Mouse (Mus musculus) heart, postnatal 0 days (tissue): ENCODE measurements around the gene Ano8. TPM values are rescaled to one million over a fixed set of nuclear protein-coding genes. Genes with fewer than 3 reads are reported as not detected.

ENCODE experiments used
- ATAC-seq: fragments of 200-750 bp; cut with Nextera tagmentation; 2 replicates; pipeline ENCODE4 v1.8.0; 2017; ENCODE audit warnings: low read depth, moderate number of reproducible peaks, moderate library complexity; ENCODE audit not compliant: insufficient read depth
- DNase-seq: peaks from one replicate; pipeline ENCODE4 v3.0.0-alpha.2; 2016; ENCODE audit warnings: low spot score
- H3K27ac ChIP-seq: fragments of 300-500 bp; sonication (generic); 2 replicates; pipeline ENCODE4 v1.5.1; 2014; ENCODE audit warnings: low read depth, mild to moderate bottlenecking
- H3K27me3 ChIP-seq: fragments of 300-500 bp; sonication (generic); 2 replicates; pipeline ENCODE4 v1.6.1; 2014; ENCODE audit warnings: low read length, mixed read lengths; ENCODE audit not compliant: control insufficient read depth, insufficient read depth
- H3K36me3 ChIP-seq: fragments of 300-500 bp; sonication (generic); replicated peaks from 2 replicates; pipeline ENCODE4 v1.6.1; 2014; ENCODE audit warnings: low read length, mixed read lengths; ENCODE audit not compliant: control insufficient read depth, insufficient read depth
- H3K4me1 ChIP-seq: fragments of 300-500 bp; sonication (generic); 2 replicates; pipeline ENCODE4 v1.6.1; 2014; ENCODE audit warnings: antibody characterized with exemption; ENCODE audit not compliant: control insufficient read depth, insufficient read depth
- H3K4me2 ChIP-seq: fragments of 300-500 bp; sonication (generic); 2 replicates; pipeline ENCODE4 v1.6.1; 2014; ENCODE audit warnings: low read depth, mild to moderate bottlenecking, low read length, moderate library complexity
- H3K4me3 ChIP-seq: fragments of 300-500 bp; sonication (generic); 2 replicates; pipeline ENCODE4 v1.5.1; 2014; ENCODE audit warnings: low read depth, low read length
- H3K9ac ChIP-seq: fragments of 300-500 bp; sonication (generic); replicated peaks from 2 replicates; pipeline ENCODE4 v1.6.1; 2014; ENCODE audit warnings: low read depth, low read length, mixed read lengths
- H3K9me3 ChIP-seq: fragments of 300-500 bp; sonication (generic); replicated peaks from 2 replicates; pipeline ENCODE4 v1.6.1; 2016; ENCODE audit warnings: low read length; ENCODE audit not compliant: control insufficient read depth
- CTCF ChIP-seq: IDR thresholded peaks from 2 replicates; pipeline ENCODE4 v1.5.1; 2016; ENCODE audit warnings: antibody characterized with exemption, control low read depth, low read depth
- EP300 ChIP-seq: IDR thresholded peaks from 2 replicates; pipeline ENCODE4 v1.6.1; 2016; ENCODE audit warnings: antibody characterized with exemption, low read depth
- WGBS: fragments of 180-500 bp; shearing (Covaris S2); extraction: QIAGEN DNeasy Blood & Tissue Kit; methylation state at CpG from one replicate; pipeline ENCODE4 v1.1.7; 2014; 5-methylcytosine and 5-hydroxymethylcytosine counted together
- polyA plus RNA-seq: library from polyadenylated mRNA; unstranded; fragments of >200 nt; fragmentation: Nextera tagmentation; extraction: Ambion mirVana; gene quantifications from 2 replicates; pipeline ENCODE4 v1.2.1, GENCODE M21; 2015
- total RNA-seq: library from RNA; depleted of rRNA; stranded (reverse); fragments of >200 nt; gene quantifications from 2 replicates; pipeline ENCODE4 v1.2.3, GENCODE M21; 2014; ENCODE audit warnings: low replicate concordance

Ano8 gene
- total and polyA plus RNA-seq, 2 experiments from 2014 or later = 0.74 to 10.8 TPM

DNA sequence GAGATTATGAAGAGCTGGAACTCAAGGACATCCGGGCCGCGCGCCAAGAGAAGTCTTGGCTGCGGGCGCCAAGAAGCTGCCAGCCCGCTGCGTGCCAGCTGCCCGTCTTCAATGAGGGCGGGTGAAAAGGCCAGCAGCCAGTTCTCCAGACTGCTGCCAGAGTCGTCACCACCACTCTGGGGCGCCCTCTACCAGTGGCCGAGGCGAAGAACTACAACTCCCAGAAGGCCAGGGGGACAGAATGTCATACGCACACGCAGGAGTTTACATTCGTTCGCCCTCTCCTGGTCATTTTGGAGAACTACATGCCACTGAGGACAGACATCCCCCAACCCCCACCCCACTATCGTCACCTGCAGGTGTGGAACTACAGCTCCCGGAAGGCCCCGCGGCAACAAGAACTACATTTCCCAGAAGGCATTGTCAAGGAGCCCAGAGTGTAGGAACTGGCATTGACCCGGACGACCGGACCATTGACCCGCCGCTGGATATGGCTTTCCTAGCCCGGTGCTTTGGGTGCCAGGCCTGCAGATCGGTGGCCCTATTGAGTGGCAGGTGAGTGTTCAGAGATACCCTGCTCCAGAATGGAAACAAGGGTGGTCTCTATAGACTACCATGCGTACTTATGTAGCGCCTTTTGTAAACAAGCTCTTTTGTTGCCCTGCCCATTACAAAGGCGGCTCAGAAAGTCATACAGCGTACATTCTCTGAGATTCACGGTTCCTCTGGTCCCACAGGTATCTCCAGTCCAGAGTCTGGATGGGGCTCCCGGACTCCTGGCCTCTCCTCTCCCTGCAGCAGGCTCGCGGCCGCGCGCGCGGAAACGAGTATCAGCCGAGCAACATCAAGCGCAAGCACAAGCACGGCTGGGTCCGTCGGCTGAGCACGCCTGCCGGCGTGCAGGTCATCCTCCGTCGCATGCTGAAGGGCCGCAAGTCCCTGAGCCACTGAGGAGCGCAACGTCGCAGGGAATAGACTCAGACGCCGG, 21.0 kb downstream of the Ano8 start, which contains the start of gene Mrpl34:
Gene Mrpl34, plus strand, starts transcription at position 447 of the 988 bp plus-strand sequence.
- WGBS = under 1% methylated on average over 59 of the region's 59 CpGs
- peak; percentile 82 for ATAC-seq
- Histone ChIP-seq H3K4me2 (peak within 1 kb of the TSS; percentile 87), H3K27ac (peak within 1 kb of the TSS; percentile 93), H3K27me3 (no peaks in the 10 kb centered on the region), H3K36me3 (peaks cover 11% of the 10 kb centered on the region; the same call in 1 of the 2 replicates), H3K9me3 (no peaks in the 10 kb centered on the region), H3K4me3 (peak within 1 kb of the TSS; percentile 75), H3K9ac (peak within 1 kb of the TSS; percentile 50), H3K4me1 (peaks cover 14% of the 10 kb centered on the region)
- TF ChIP-seq EP300 = peak; percentile 86; the same call in 1 of the 2 replicates
- TF ChIP-seq CTCF = peak; percentile 96
- DNase-seq = peak; percentile 98

DNA sequence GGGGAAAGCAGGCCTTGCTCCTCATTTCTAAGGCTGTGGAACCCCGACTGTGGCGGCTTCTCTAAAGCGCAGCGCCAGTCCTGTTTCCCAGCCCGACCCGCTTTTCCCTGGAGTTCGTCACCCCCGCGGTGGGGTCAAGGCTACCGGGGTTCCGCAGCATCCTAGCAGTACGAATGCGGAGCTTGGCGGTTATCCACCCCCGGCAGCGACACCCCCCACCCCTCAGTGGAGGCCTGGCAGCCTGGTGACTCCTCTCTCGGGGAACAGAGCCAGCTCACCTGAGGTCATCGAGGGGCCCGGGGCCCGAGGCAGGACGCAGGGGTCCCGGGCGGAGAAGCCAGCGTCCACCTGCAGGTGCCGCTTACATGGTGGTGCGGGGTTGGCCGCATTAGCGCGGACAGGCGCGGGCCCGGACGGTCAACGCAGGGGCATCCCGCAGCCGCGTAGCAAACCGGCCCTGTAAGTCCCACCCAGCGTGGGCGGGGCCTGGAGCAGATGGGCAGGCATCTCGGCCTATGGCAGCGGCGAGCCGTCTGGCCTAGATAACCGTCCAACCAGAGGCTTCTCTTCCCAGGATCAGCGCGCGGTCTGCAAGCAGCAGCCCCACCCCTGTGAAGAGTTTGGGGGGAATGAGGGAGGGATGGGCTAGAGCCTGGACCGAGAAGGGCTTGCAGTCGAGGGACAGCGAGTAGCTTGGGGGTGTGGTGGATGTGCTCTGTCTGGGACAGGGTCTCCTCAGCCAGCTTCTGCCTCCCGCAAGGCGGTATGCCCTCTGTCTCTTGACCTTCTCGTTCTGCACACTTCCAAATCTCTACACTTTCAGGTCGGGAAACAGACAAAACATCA, 22.4 kb downstream of the Ano8 start, which contains the start of gene Abhd8:
Gene Abhd8, minus strand, starts transcription at position 468 of the 846 bp plus-strand sequence.
- Histone ChIP-seq H3K36me3 (peaks cover 17% of the 10 kb centered on the region; the same call in 1 of the 2 replicates), H3K27ac (peak within 1 kb of the TSS; percentile 93), H3K9ac (peak within 1 kb of the TSS; percentile 50), H3K9me3 (no peaks in the 10 kb centered on the region), H3K27me3 (no peaks in the 10 kb centered on the region), H3K4me3 (peak within 1 kb of the TSS; percentile 75), H3K4me2 (peak within 1 kb of the TSS; percentile 87), H3K4me1 (peaks cover 10% of the 10 kb centered on the region; the same call in 1 of the 2 replicates)
- no peak for TF ChIP-seq EP300
- TF ChIP-seq CTCF = no peak
- under 1% methylated on average over 55 of the region's 55 CpGs for WGBS
- DNase-seq = peak; percentile 85
- peak; percentile 59 for ATAC-seq

DNA sequence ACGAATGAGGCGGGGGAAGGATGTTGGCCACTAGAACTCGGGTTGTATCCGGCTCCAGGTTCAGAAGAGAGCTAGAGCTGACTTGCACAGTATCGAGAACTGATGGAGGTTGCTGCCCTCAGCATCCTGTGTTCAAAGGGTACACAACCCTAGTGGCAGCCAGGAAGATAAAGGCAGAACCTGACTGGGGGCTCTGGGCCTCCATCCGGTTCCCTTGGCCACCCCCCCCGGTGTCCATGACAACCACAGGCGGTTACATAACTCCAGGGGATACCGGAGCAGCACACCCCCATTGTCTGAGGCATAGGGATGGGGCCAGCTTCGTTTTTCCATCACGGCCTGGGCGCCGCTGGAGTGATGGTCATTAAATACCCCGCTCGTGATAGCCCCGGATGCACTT, 23.0 kb downstream of the Ano8 start:
- peak overlapping the region; percentile 93 for H3K27ac ChIP-seq
- H3K9ac ChIP-seq = peak overlapping the region; percentile 50
- 11% methylated on average over 16 of the region's 16 CpGs for WGBS
- no peak for ATAC-seq
- H3K4me1 ChIP-seq = peaks cover 10% of the 10 kb centered on the region; the same call in 1 of the 2 replicates
- TF ChIP-seq EP300 = no peak
- no peak for TF ChIP-seq CTCF
- peak overlapping the region; percentile 87 for H3K4me2 ChIP-seq
- H3K36me3 ChIP-seq = peaks cover 21% of the 10 kb centered on the region
- peak overlapping the region; percentile 75 for H3K4me3 ChIP-seq
- H3K27me3 ChIP-seq = no peaks in the 10 kb centered on the region
- H3K9me3 ChIP-seq = no peaks in the 10 kb centered on the region
- DNase-seq = peak; percentile 21

DNA sequence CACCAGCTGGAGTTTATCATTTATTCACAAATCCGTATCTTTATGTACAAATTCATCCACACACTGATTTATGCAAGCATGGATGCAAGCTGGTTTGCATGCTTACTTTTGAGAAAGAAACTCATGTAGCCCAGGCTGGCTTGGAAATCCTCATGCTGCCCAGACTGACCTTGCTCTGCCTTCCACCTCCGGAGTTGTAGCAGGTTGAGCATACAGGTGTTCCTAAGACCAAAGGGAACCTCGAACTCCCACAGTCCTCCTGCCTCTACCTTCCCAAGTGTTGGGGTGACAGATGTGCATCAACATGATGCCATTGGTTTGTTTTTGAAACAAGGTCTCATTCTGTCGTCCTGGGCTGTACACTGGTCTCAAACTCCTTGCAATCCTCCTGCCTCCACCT, 23.6 kb downstream of the Ano8 start:
- ATAC-seq (no peak), DNase-seq (no peak)
- Histone ChIP-seq H3K9ac (no peak overlapping the region), H3K4me3 (no peak overlapping the region), H3K4me2 (peak overlapping the region; percentile 87; the same call in 1 of the 2 replicates), H3K27ac (peak overlapping the region; percentile 47; the same call in 1 of the 2 replicates), H3K9me3 (no peaks in the 10 kb centered on the region), H3K36me3 (peaks cover 23% of the 10 kb centered on the region), H3K27me3 (no peaks in the 10 kb centered on the region), H3K4me1 (peaks cover 10% of the 10 kb centered on the region; the same call in 1 of the 2 replicates)
- TF ChIP-seq EP300 (no peak), CTCF (no peak)
- 79% methylated on average over 4 of the region's 4 CpGs for WGBS
